Mouse (Mus musculus): ENCODE measurements around the gene Rab6b. TPM values are rescaled to one million over a fixed set of nuclear protein-coding genes. Genes with fewer than 3 reads are reported as not detected.
"Not testable (repeated sequence)": the region's sequence is repeated elsewhere in the genome, so short reads cannot be mapped to it uniquely, and the experiment has no call there.

The Rab6b gene
- total RNA-seq, 2 experiments from 2014 or later: 1.2 to 1.9 TPM

DNA sequence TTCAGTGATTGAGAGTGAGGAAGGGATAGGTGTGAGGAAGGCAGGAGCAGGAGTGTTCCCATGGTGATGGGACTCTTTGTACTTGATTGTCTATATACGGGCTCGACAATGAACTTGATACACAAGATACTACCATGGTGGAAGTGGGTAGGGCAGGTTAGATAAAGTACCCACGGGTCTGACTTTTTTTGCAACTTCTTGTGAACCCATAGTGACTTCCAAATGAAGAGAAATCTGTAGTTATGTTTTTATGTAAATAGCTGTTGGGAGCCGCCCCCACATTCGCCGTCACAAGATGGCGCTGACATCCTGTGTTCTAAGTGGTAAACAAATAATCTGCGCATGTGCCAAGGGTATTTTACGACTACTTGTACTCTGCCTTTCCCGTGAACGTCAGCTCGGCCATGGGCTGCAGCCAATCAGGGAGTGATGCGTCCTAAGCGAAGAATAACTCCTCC is 3.2 kb upstream of the Rab6b start:
- DNase-seq: not testable (repeated sequence)

- DNase-seq: no peak
Measured at GRCm38 (mm10) chr9:103108943-103109670, 2.5 kb upstream of the Rab6b start.

GRCm38 (mm10) chr9:103109911-103110310 is 1.7 kb upstream of the Rab6b start:
- DNase-seq: no peak

- no peak for DNase-seq
Measured at GRCm38 (mm10) chr9:103110727-103111501, 673 bp upstream of the Rab6b start.

GRCm38 (mm10) chr9:103112471-103113271 is 1.1 kb downstream of the Rab6b start:
- peak; percentile 42 for DNase-seq

- no peak for DNase-seq
Measured at GRCm38 (mm10) chr9:103113351-103113750, 1.8 kb downstream of the Rab6b start.

- no peak for DNase-seq
Measured at GRCm38 (mm10) chr9:103114326-103114725, 2.7 kb downstream of the Rab6b start.

- no peak for DNase-seq
Measured at GRCm38 (mm10) chr9:103114901-103115300, 3.3 kb downstream of the Rab6b start.

- DNase-seq: no peak
Measured at GRCm38 (mm10) chr9:103116941-103117340, 5.4 kb downstream of the Rab6b start.

GRCm38 (mm10) chr9:103117495-103117894 is 5.9 kb downstream of the Rab6b start:
- no peak for DNase-seq

DNA sequence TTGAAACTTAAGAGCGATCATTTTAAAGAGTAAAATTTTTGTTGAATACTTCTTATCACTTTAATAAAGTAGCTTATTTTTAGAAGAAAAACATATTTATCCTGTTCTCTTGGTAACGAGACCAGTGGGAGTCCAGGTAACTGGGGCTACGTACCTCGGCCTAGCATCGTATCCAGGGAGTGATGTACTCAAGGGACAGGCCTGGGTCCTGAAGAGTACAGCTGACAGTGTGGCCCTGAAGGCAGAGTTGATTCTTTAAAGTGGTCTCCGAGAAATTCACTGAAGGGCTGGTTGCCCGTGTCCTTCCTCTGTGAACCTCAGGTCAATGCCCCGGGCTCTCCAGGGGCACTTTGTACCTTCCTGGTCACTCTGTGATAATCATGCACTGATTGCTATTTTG is 6.4 kb downstream of the Rab6b start:
- DNase-seq: no peak

DNA sequence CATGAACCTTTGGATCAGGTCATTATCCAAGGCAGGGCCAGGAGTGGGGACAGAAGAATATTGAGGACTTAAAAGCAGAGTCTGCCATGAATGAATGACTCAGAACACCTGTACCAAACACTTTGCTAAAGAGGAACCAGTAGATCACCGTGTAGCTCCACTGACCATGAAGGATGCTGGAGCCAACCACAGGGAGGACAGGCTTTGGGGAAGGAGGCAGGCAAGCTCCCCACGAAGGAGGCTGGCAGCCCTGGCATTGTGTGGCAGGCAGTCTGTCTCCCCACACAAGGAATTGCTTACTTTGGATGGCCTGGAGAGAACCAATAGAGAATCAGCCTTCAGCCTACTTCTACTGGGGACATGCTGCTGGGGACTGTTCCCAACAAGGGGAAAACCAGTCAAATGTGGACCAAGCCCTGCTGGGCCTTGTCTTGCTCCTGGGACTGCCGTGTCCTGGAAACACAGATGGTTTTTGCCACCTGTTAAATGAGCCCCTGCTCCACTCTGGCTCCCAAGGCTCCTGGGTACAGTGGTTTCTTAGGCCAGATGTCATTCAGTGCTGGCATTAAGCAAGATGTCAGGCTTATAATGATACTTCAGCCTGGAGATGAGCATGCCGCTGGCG is 7.2 kb downstream of the Rab6b start:
- no peak for DNase-seq

DNA sequence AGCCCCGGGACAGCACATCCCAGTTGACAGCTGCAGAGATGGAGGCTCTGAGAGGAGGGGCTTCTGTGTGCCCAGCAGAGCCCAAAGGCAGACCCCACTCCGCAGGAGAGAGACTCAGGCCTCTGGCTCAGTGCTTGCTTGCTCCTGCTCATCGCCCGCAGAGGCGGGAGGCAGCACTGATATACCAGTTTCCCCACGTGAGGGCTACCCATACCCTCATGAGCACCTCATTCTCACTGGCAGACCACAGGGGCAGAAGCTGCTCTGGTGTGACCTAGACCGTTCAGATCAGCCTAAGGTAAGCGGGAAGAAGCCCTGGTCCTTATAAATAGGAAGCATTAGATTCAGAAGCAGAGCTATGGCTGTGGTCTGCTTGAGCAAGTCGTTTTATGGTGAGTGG is 8.2 kb downstream of the Rab6b start:
- DNase-seq: no peak

- no peak for DNase-seq
Measured at GRCm38 (mm10) chr9:103120231-103120630, 8.6 kb downstream of the Rab6b start.

DNA sequence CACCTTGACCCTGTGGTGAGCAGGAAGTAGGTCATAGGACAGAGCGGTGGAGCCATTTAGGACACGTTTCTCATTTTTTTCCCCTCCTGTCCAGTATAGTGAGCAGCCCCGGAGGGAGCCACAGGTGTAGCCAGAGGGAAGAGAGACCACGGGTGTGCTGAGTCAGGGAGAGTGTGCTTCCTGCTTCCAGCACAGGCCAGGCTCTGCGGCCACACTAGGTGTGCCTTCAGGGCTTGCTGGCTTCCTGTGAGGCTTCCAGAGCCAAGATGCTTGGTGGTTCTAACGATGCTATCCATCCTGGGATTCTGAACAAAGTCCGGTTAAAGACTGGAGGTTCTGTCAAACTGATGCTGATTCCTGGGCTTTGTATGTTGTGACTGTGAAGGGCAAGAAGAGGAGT is 10.0 kb downstream of the Rab6b start:
- no peak for DNase-seq

DNA sequence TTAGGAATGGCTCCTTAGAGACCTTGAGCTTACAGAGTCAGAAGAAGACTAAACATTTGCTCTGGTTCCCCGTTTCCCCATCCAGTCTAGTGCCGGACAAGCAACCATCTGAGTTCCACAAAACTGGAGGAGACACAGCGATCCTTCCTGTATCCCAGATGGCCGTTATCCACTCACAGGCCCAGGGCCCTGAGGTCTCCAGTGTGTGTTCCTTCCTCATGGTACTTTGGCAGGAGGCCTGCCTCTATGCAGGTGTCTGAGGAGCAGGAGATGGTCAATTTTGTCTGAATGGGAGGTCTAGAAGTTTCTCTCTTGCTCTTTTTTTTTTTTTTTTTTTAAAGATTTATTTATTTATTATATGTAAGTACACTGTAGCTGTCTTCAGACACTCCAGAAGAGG is 13.2 kb downstream of the Rab6b start:
- no peak for DNase-seq

DNA sequence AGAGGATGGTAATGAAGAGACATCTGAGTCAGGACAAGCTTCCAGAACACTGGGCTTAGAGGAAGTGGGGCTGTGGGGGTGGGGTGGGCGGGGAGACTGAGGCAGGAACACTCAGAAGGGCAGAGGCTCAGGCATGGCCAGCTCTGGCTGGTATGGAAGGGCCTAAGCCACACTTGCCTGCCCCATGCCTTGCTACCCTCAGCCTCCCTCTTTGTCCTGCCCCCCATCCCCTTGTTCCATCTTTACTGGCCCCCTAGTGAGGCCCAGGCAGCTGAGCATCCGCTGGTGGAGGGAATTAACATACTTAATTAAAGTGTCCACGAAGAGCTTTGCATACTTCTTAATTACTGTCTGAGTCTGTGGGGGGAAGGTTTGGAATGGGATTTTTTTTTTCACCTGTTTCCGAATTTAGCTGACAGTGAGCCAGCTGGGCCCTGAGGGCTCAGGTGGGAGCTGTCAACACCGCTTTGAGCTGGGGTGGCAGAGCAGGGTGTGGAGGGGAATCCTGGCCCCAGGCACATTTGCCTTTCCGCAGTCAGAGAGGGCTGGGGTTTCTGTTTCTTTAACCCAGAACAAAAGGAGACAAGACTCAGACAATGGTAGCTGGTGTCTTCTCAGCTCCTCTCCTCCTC is 22.0 kb downstream of the Rab6b start:
- DNase-seq: no peak

DNA sequence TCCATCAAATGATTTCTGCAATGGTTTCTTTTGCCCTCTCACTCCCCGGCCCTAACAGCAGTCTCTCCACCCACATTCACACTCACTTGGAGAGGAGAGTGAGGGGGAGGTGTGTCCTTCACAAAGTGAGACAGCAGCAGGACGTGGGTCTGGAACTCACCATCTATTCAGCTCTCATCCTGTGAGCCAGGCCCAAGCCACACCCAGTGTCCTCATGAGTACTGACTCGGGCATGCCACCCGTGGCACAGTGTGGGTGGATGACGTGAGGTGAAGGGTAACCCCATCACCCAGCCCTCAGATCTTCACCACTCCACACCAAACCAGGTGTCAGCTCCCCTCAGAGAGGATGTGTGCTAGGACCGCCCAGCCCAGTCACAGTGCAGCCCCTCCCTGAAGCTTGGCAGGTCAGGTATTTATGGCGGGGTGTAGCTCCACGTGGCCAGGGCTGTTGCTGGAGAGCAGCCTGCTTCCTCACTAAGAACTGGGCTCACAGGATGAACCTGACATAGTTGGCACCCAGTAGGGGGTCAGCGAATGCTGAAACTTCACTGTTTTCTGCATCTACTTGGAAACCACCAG is 23.0 kb downstream of the Rab6b start:
- DNase-seq: no peak

DNA sequence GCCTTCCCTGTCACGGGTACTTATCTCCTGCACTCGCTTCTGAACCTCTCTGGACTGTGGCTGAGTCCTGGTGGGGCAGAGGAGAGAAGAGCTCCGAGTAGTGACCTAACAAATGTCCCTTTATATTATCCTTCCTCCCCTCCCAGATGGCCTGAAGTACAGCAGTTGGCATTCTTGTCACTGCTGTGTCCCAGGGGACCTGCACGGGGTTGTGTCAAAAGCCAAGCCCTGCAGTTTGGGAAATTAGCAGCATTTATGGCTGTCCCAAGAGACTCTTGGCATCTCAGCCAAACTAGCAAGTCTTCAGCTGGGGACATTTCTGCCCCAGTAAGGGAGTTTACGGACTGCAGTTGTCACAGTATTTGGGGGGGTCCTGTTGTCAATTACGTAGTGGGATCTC is 27.9 kb downstream of the Rab6b start:
- no peak for DNase-seq

GRCm38 (mm10) chr9:103140384-103140783 is 28.8 kb downstream of the Rab6b start:
- no peak for DNase-seq

GRCm38 (mm10) chr9:103141266-103141665 is 29.7 kb downstream of the Rab6b start:
- no peak for DNase-seq
